8 mouse cellular contexts compared by ENCODE assay signal in genomic region chrX:18162192-18162857, GRCm38 (mm10). TPM values are rescaled to one million over a fixed set of nuclear protein-coding genes. Genes with fewer than 3 reads are reported as not detected.
DNase-seq lines count a peak whose midpoint lies in the region; ATAC-seq and TF ChIP-seq lines count a peak whose summit lies in the region.

TSS of gene Kdm6a (plus strand) at chrX:18162575.

- H3K9me3 ChIP-seq in CH12.LX (replicated peaks; ENCODE audit: low read length), result no peaks in the 10 kb centered on the region
- H3K9me3 ChIP-seq in forebrain, embryonic 11.5 days (ENCODE audit: control insufficient read depth, low read length), result no peaks in the 10 kb centered on the region
- no peaks in the 10 kb centered on the region for H3K9me3 ChIP-seq in heart, embryonic 16.5 days (replicated peaks; ENCODE audit: control insufficient read depth, low read length)
- H3K9me3 ChIP-seq in liver, embryonic 15.5 days (replicated peaks), result no peaks in the 10 kb centered on the region
- no peaks in the 10 kb centered on the region for H3K9me3 ChIP-seq in neural tube, embryonic 12.5 days

- peak within 1 kb of the TSS; percentile 70 to 91 (median 82) for H3K4me3 ChIP-seq in CH12.LX (replicated peaks in 1 of 3; ENCODE audit: low read depth in 2 of 3, low read length in 2 of 3, poor library complexity in 1 of 3)
- peak within 1 kb of the TSS; percentile 77 for H3K4me3 ChIP-seq in forebrain, embryonic 11.5 days (ENCODE audit: low read depth, low read length)
- H3K4me3 ChIP-seq in heart, embryonic 16.5 days (ENCODE audit: low read length), result peak within 1 kb of the TSS; percentile 93
- peak within 1 kb of the TSS; percentile 90 for H3K4me3 ChIP-seq in liver, embryonic 15.5 days (replicated peaks)
- peak within 1 kb of the TSS; percentile 78 for H3K4me3 ChIP-seq in neural tube, embryonic 12.5 days

- H3K36me3 ChIP-seq in CH12.LX (replicated peaks in 1 of 2; ENCODE audit: control insufficient read depth in 1 of 2, insufficient read depth in 1 of 2, low read length in 1 of 2), result no peaks in the 10 kb centered on the region
- no peaks in the 10 kb centered on the region for H3K36me3 ChIP-seq in forebrain, embryonic 11.5 days (ENCODE audit: control insufficient read depth, insufficient read depth, low read length)
- H3K36me3 ChIP-seq in heart, embryonic 16.5 days (ENCODE audit: control insufficient read depth, insufficient read depth), result no peaks in the 10 kb centered on the region
- H3K36me3 ChIP-seq in liver, embryonic 15.5 days (replicated peaks), result no peaks in the 10 kb centered on the region
- H3K36me3 ChIP-seq in neural tube, embryonic 12.5 days, result no peaks in the 10 kb centered on the region

- DNase-seq in CH12.LX (ENCODE audit: extremely low read depth), result peak; percentile 93
- DNase-seq in c-Kit-positive CD71-positive TER-119-negative erythroid progenitor cells, embryonic 14.5 days (ENCODE audit: low read depth), result peak; percentile 91
- peak; percentile 96 for DNase-seq in forebrain, embryonic 11.5 days (ENCODE audit: low spot score)
- peak; percentile 99 to 100 for DNase-seq in kidney, postnatal 36 days
- peak; percentile 96 for DNase-seq in telencephalon, adult 2 months (ENCODE audit: low read depth, low spot score)

- peak within 1 kb of the TSS; percentile 83 for H3K27ac ChIP-seq in CH12.LX (ENCODE audit: insufficient read depth, low read depth)
- H3K27ac ChIP-seq in forebrain, embryonic 11.5 days (ENCODE audit: low read depth, low read length), result peak within 1 kb of the TSS; percentile 91
- H3K27ac ChIP-seq in heart, embryonic 16.5 days (ENCODE audit: low read length), result peak within 1 kb of the TSS; percentile 99
- peak within 1 kb of the TSS; percentile 98 for H3K27ac ChIP-seq in liver, embryonic 15.5 days (replicated peaks)
- peak within 1 kb of the TSS; percentile 94 for H3K27ac ChIP-seq in neural tube, embryonic 12.5 days

- H3K9ac ChIP-seq in CH12.LX (ENCODE audit: insufficient read depth, low read depth), result peak within 1 kb of the TSS; percentile 68
- peak within 1 kb of the TSS; percentile 88 for H3K9ac ChIP-seq in forebrain, embryonic 11.5 days (ENCODE audit: low read length)
- peak within 1 kb of the TSS; percentile 96 for H3K9ac ChIP-seq in heart, embryonic 16.5 days (ENCODE audit: low read length)
- H3K9ac ChIP-seq in liver, embryonic 15.5 days, result peak within 1 kb of the TSS; percentile 94
- H3K9ac ChIP-seq in neural tube, embryonic 12.5 days, result peak within 1 kb of the TSS; percentile 97

- peaks cover 18% of the 10 kb centered on the region for H3K79me2 ChIP-seq in CH12.LX (replicated peaks; ENCODE audit: control insufficient read depth, extremely low read depth, insufficient read depth, poor library complexity, severe bottlenecking)

- no peak for TF ChIP-seq EP300 in CH12.LX (IDR thresholded peaks at IDR 0.05; ENCODE audit: low read length)

- WGBS in forebrain, embryonic 11.5 days, result under 1% methylated on average over 41 of the region's 50 CpGs
- WGBS in heart, embryonic 16.5 days, result 0% methylated on average over 49 of the region's 50 CpGs
- WGBS in liver, embryonic 15.5 days (ENCODE audit: insufficient replicate concordance), result under 1% methylated on average over 50 of the region's 50 CpGs
- under 1% methylated on average over 50 of the region's 50 CpGs for WGBS in neural tube, embryonic 12.5 days

- no peaks in the 10 kb centered on the region for H3K4me1 ChIP-seq in CH12.LX (ENCODE audit: control insufficient read depth in 1 of 2, insufficient read depth in 2 of 2)
- H3K4me1 ChIP-seq in forebrain, embryonic 11.5 days (replicated peaks; ENCODE audit: control insufficient read depth, insufficient read depth, low read length), result no peaks in the 10 kb centered on the region; the same call in 1 of the 2 replicates
- no peaks in the 10 kb centered on the region; the same call in 1 of the 2 replicates for H3K4me1 ChIP-seq in heart, embryonic 16.5 days (ENCODE audit: control insufficient read depth, insufficient read depth, low read length)
- peaks cover 5% of the 10 kb centered on the region; the same call in 1 of the 2 replicates for H3K4me1 ChIP-seq in liver, embryonic 15.5 days (replicated peaks)
- H3K4me1 ChIP-seq in neural tube, embryonic 12.5 days, result no peaks in the 10 kb centered on the region

- H3K4me2 ChIP-seq in CH12.LX (ENCODE audit: insufficient read depth, low read depth, poor library complexity, severe bottlenecking), result no peak within 1 kb of the TSS; the same call in 1 of the 2 replicates
- peak within 1 kb of the TSS; percentile 59 for H3K4me2 ChIP-seq in forebrain, embryonic 11.5 days (ENCODE audit: low read depth, low read length, severe bottlenecking)
- peak within 1 kb of the TSS; percentile 65 for H3K4me2 ChIP-seq in heart, embryonic 16.5 days (ENCODE audit: low read depth, low read length)
- peak within 1 kb of the TSS; percentile 87 for H3K4me2 ChIP-seq in liver, embryonic 15.5 days
- H3K4me2 ChIP-seq in neural tube, embryonic 12.5 days (replicated peaks), result peak within 1 kb of the TSS; percentile 65

- no peaks in the 10 kb centered on the region for H3K27me3 ChIP-seq in CH12.LX (replicated peaks)
- no peaks in the 10 kb centered on the region for H3K27me3 ChIP-seq in forebrain, embryonic 11.5 days (ENCODE audit: control insufficient read depth, insufficient read depth, low read length)
- no peaks in the 10 kb centered on the region for H3K27me3 ChIP-seq in heart, embryonic 16.5 days (ENCODE audit: control insufficient read depth, insufficient read depth, low read length)
- H3K27me3 ChIP-seq in liver, embryonic 15.5 days, result no peaks in the 10 kb centered on the region
- no peaks in the 10 kb centered on the region for H3K27me3 ChIP-seq in neural tube, embryonic 12.5 days (replicated peaks)

- peak; percentile 44; the same call in 1 of the 2 replicates for TF ChIP-seq POLR2A in CH12.LX (IDR thresholded peaks at IDR 0.05; ENCODE audit: low read depth, low read length)

- TF ChIP-seq CTCF in CH12.LX (conservative IDR thresholded peaks at IDR 0.05 in 1 of 2, IDR thresholded peaks at IDR 0.05 in 1 of 2; ENCODE audit: low read depth in 2 of 2, low read length in 2 of 2), result no peak

- dilution Hi-C loops in CH12.LX (cut with MboI; ENCODE audit: extremely low pct_ligation_motif_present, extremely low pct_unique_long_range_greater_than_20kb, low sequenced_read_pairs), result no loop called here

- in situ Hi-C loops in CH12.LX (cut with MboI; ENCODE audit: low pct_ligation_motif_present, low pct_unique_long_range_greater_than_20kb, low sequenced_read_pairs), result no loop called here

- TF ChIP-seq RAD21 in CH12.LX (IDR thresholded peaks at IDR 0.05; ENCODE audit: low read depth, low read length), result no peak

- ATAC-seq in forebrain, embryonic 11.5 days (replicated peaks; ENCODE audit: low FRiP score), result peak; percentile 99
- ATAC-seq in heart, embryonic 16.5 days (replicated peaks; ENCODE audit: extremely low read depth, insufficient read depth, low FRiP score), result peak; percentile 99
- peak; percentile 93 for ATAC-seq in liver, embryonic 15.5 days (ENCODE audit: insufficient read depth)
- ATAC-seq in neural tube, embryonic 12.5 days (ENCODE audit: low FRiP score, low read depth), result peak; percentile 99

TF ChIP-seq in CH12.LX, 34 proteins besides CTCF, POLR2A, EP300 and RAD21 (continues in another document):
- TF ChIP-seq SIN3A (IDR thresholded peaks at IDR 0.05; ENCODE audit: low read length), result peak; percentile 56; the same call in 1 of the 2 replicates
- TF ChIP-seq NELFE (IDR thresholded peaks at IDR 0.05; ENCODE audit: low read depth, low read length), result 0 out of 2 replicates have a peak, but pooled peaks have one; percentile 14
- TF ChIP-seq MAX (IDR thresholded peaks at IDR 0.05; ENCODE audit: low read length), result peak; percentile 96
- TF ChIP-seq HCFC1 (IDR thresholded peaks at IDR 0.05; ENCODE audit: low read depth, low read length), result peak; percentile 59; the same call in 1 of the 2 replicates
- TF ChIP-seq GABPA (IDR thresholded peaks at IDR 0.05; ENCODE audit: insufficient replicate concordance, low read depth, low read length), result no peak
- 0 out of 2 replicates have a peak, but pooled peaks have one; percentile 53 for TF ChIP-seq MAZ (IDR thresholded peaks at IDR 0.05; ENCODE audit: low read depth, low read length)
- TF ChIP-seq ZKSCAN1 (IDR thresholded peaks at IDR 0.05; ENCODE audit: borderline replicate concordance, low read depth, low read length), result no peak
- no peak for TF ChIP-seq IRF4 (IDR thresholded peaks at IDR 0.05; ENCODE audit: low read depth, low read length)
- TF ChIP-seq TBP (conservative IDR thresholded peaks at IDR 0.05; ENCODE audit: low read depth, low read length), result peak; percentile 87
- TF ChIP-seq MEF2A (IDR thresholded peaks at IDR 0.05; ENCODE audit: borderline replicate concordance, low read depth, low read length), result 0 out of 2 replicates have a peak, but pooled peaks have one; percentile 17
- TF ChIP-seq ELF1 (IDR thresholded peaks at IDR 0.05; ENCODE audit: low read depth, low read length), result peak; percentile 19; the same call in 1 of the 2 replicates
- TF ChIP-seq MYC (IDR thresholded peaks at IDR 0.05; ENCODE audit: low read depth, low read length), result no peak
- TF ChIP-seq SMC3 (IDR thresholded peaks at IDR 0.05; ENCODE audit: low read depth, low read length), result no peak
- no peak for TF ChIP-seq CHD1 (IDR thresholded peaks at IDR 0.05; ENCODE audit: low read depth, low read length)
- TF ChIP-seq UBTF (IDR thresholded peaks at IDR 0.05; ENCODE audit: low read depth, low read length), result no peak
- peak; percentile 90 for TF ChIP-seq USF2 (conservative IDR thresholded peaks at IDR 0.05; ENCODE audit: low read depth, low read length)
- peak; percentile 47; the same call in 1 of the 2 replicates for TF ChIP-seq ZMIZ1 (IDR thresholded peaks at IDR 0.05; ENCODE audit: low read depth, low read length)
- no peak for TF ChIP-seq POLR2AphosphoS2 (IDR thresholded peaks at IDR 0.05; ENCODE audit: low read depth, low read length)
- TF ChIP-seq E2F4 (IDR thresholded peaks at IDR 0.05; ENCODE audit: insufficient replicate concordance, low read depth, low read length), result no peak
- peak; percentile 56 for TF ChIP-seq TCF12 (IDR thresholded peaks at IDR 0.05; ENCODE audit: low read depth, low read length)
- no peak for TF ChIP-seq ZNF384 (IDR thresholded peaks at IDR 0.05; ENCODE audit: low read depth, low read length)
- TF ChIP-seq NRF1 (IDR thresholded peaks at IDR 0.05; ENCODE audit: low read depth, low read length), result 0 out of 2 replicates have a peak, but pooled peaks have one; percentile 34

RNA-seq across cellular contexts. Expression of gene Kdm6a, which starts in this region (rescaled TPM):
- 12.5 and 17.6 TPM in 2 replicates for total RNA-seq in CH12.LX (2012; rRNA removed)
- total RNA-seq in CH12.LX (2014; rRNA removed), result 24.2 and 24.5 TPM in 2 replicates
- polyA plus RNA-seq in CH12.LX (2012; ENCODE audit: insufficient read length, low read depth), result 17.0 and 21.0 TPM in 2 replicates
- 33.6 and 36.2 TPM in 2 replicates for polyA plus RNA-seq in forebrain, embryonic 11.5 days (2014; fragmentation: Nextera tagmentation; extraction: Ambion mirVana)
- 15.2 and 16.6 TPM in 2 replicates for polyA plus RNA-seq in heart, embryonic 16.5 days (2015; fragmentation: Nextera tagmentation; extraction: Ambion mirVana)
- 15.9 and 18.2 TPM in 2 replicates for polyA plus RNA-seq in liver, embryonic 15.5 days (2015; fragmentation: Nextera tagmentation; extraction: Ambion mirVana)
- polyA plus RNA-seq in neural tube, embryonic 12.5 days (2016; fragmentation: Nextera tagmentation; extraction: Ambion mirVana), result 26.8 and 34.6 TPM in 2 replicates

Comparison
In these comparisons a context has a peak if more than half of its experiments do, and no peak if none do; other contexts are left out.
1. Peak in every context shown above with its lines: DNase-seq, ATAC-seq, H3K4me3 ChIP-seq and H3K27ac ChIP-seq.